In the genomic region with DNA sequence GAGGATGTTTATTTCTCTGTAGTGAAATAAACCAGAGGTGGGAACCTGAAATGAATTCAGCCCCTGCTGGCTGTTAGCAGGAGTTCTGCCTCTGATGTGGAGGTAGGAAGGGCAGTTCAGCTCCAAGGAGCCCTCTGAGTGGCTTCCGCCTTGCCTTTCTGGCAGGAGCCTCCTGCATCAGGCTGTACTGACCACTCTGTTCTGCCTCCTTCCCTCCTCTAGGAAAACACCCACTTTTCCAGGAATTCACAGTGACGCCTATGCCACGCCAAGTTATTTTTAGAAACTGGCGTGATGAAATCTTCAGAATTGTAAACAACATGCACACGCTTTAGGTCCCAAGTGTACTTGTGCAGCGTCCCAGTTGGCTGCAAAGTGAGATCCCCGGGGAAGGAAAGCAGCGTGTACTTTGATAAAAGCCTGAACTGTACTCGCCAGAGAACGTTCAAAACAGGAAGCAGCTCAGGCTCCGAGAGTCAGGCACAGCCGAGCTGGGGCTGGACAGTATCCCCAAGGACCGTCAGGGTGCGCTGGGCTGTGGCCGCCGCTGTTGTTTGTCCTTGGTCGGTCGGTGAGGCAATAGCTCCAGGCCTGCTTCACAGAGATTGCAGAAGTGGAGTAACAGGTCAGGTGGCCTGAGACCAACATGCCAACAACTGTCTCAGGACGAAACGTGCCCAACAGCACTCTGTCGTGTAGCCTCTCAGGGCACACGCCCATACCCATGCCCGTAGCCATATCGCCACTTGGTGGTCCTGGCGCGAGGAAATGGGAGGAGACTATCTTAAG, we compare ENCODE assay signal across 9 mouse cellular contexts. TPM values are rescaled to one million over a fixed set of nuclear protein-coding genes. Genes with fewer than 3 reads are reported as not detected.
DNase-seq lines count a peak whose midpoint lies in the region; ATAC-seq and TF ChIP-seq lines count a peak whose summit lies in the region.
"Had no signal": no experiment of that assay in that cellular context is flagged by ENCODE, and none has a peak within 500 bp of the region (broad histone marks: within the 10 kb centered on the region; RNA-seq: fewer than 3 reads in every experiment).

No protein-coding gene starts in this region.

- peak overlapping the region; percentile 68 for H3K4me2 ChIP-seq in lung, embryonic 14.5 days
- peak overlapping the region; percentile 48 for H3K4me2 ChIP-seq in neural tube, embryonic 14.5 days (ENCODE audit: low read depth, low read length)

- no peaks in the 10 kb centered on the region for H3K9me3 ChIP-seq in lung, embryonic 14.5 days (ENCODE audit: low read depth, low read length)
- H3K9me3 ChIP-seq in neural tube, embryonic 14.5 days (ENCODE audit: control insufficient read depth, low read length): no peaks in the 10 kb centered on the region

- no peaks in the 10 kb centered on the region for H3K79me2 ChIP-seq in heart, adult 2 months (replicated peaks; ENCODE audit: control insufficient read depth, insufficient read depth, low read length)

- DNase-seq in 3134 (ENCODE audit: extremely low read depth, insufficient read length, low spot score) (peak; percentile 72), MN1 (ENCODE audit: low spot score) (peak; percentile 80)
- DNase-seq in embryo, embryonic 9.5 days (ENCODE audit: extremely low spot score): peak; percentile 40
- peak; percentile 87 to 92 for DNase-seq in heart, adult 2 months
- peak; percentile 85 for DNase-seq in kidney, adult 18-20 months
- DNase-seq in lung, embryonic 14.5 days: peak; percentile 83
- peak; percentile 52 for DNase-seq in urinary bladder, postnatal 25 days (ENCODE audit: low spot score)

- H3K36me3 ChIP-seq in heart, adult 2 months (ENCODE audit: control insufficient read depth, insufficient read depth, low read length): no peaks in the 10 kb centered on the region
- no peaks in the 10 kb centered on the region for H3K36me3 ChIP-seq in lung, embryonic 14.5 days (ENCODE audit: insufficient read depth)
- no peaks in the 10 kb centered on the region for H3K36me3 ChIP-seq in neural tube, embryonic 14.5 days (ENCODE audit: control insufficient read depth, insufficient read depth, low read length)

- intact Hi-C loops in heart, adult 2 months (cut with DNase I): no loop called here

- under 1% methylated on average over 26 of the region's 26 CpGs for WGBS in heart, adult 2 months
- 2% methylated on average over 26 of the region's 26 CpGs for WGBS in lung, embryonic 14.5 days
- WGBS in neural tube, embryonic 14.5 days: 5% methylated on average over 26 of the region's 26 CpGs

- peak overlapping the region; percentile 39 for H3K9ac ChIP-seq in heart, adult 2 months (ENCODE audit: low read depth, low read length)
- peak overlapping the region; percentile 36 for H3K9ac ChIP-seq in lung, embryonic 14.5 days
- H3K9ac ChIP-seq in neural tube, embryonic 14.5 days (replicated peaks; ENCODE audit: low read depth, low read length): 0 out of 2 replicates have a peak overlapping the region, but pooled peaks have one; percentile 3

- H3K4me3 ChIP-seq in heart, adult 2 months: peak overlapping the region; percentile 15; the same call in 1 of the 2 replicates
- H3K4me3 ChIP-seq in lung, embryonic 14.5 days (ENCODE audit: low read depth, low read length): peak overlapping the region; percentile 35
- peak overlapping the region; percentile 18 for H3K4me3 ChIP-seq in neural tube, embryonic 14.5 days (ENCODE audit: low read depth, low read length)

- TF ChIP-seq CTCF in heart, adult 2 months (IDR thresholded peaks at IDR 0.05): peak; percentile 66
- TF ChIP-seq CTCF in lung, embryonic 14.5 days (IDR thresholded peaks at IDR 0.05; ENCODE audit: low read depth): peak; percentile 43

- H3K27ac ChIP-seq in heart, adult 2 months: peak overlapping the region; percentile 97
- peak overlapping the region; percentile 84 for H3K27ac ChIP-seq in lung, embryonic 14.5 days (ENCODE audit: low read depth)
- H3K27ac ChIP-seq in neural tube, embryonic 14.5 days (ENCODE audit: low read depth, low read length): no peak overlapping the region

- H3K27me3 ChIP-seq in heart, adult 2 months (ENCODE audit: control insufficient read depth, insufficient read depth, low read length): no peaks in the 10 kb centered on the region
- no peaks in the 10 kb centered on the region for H3K27me3 ChIP-seq in lung, embryonic 14.5 days (ENCODE audit: insufficient read depth, low read length)
- no peaks in the 10 kb centered on the region for H3K27me3 ChIP-seq in neural tube, embryonic 14.5 days (ENCODE audit: control insufficient read depth, insufficient read depth, low read length)

- ATAC-seq in lung, embryonic 14.5 days (ENCODE audit: insufficient read depth): peak; percentile 89
- no peak for ATAC-seq in neural tube, embryonic 14.5 days (ENCODE audit: low read depth)

- TF ChIP-seq EP300 in heart, adult 2 months (IDR thresholded peaks at IDR 0.05; ENCODE audit: insufficient read depth, low read depth, low read length): peak; percentile 97

- TF ChIP-seq POLR2A in heart, adult 2 months (IDR thresholded peaks at IDR 0.05; ENCODE audit: insufficient read depth, low read depth, low read length): no peak; the same call in none of the 2 replicates

- H3K4me1 ChIP-seq in heart, adult 2 months (ENCODE audit: control insufficient read depth, insufficient read depth, low read length): peaks cover 7% of the 10 kb centered on the region
- H3K4me1 ChIP-seq in lung, embryonic 14.5 days (ENCODE audit: insufficient read depth): no peaks in the 10 kb centered on the region
- H3K4me1 ChIP-seq in neural tube, embryonic 14.5 days (ENCODE audit: control insufficient read depth, insufficient read depth, low read length): no peaks in the 10 kb centered on the region

RNA-seq across cellular contexts. Expression of a gene that starts 10.0 kb away (rescaled TPM):
- 100 to 1,000 TPM; 270 to 401 TPM for total RNA-seq in heart, adult 2 months (2021)
- polyA plus RNA-seq in heart, adult 2 months (2012; rRNA removed): 48.7 and 100 TPM in 2 replicates
- polyA plus RNA-seq in lung, embryonic 14.5 days (2014; fragmentation: Nextera tagmentation; extraction: Ambion mirVana): 76.5 and 94.8 TPM in 2 replicates
- polyA plus RNA-seq in neural tube, embryonic 14.5 days (2014; fragmentation: Nextera tagmentation; extraction: Ambion mirVana): 126 and 143 TPM in 2 replicates

RNA-seq across cellular contexts. Expression of a gene that starts 21.2 kb away (rescaled TPM):
- under 1 TPM; 0.13 to 0.14 TPM for total RNA-seq in heart, adult 2 months (2021)
- 0.16 and 0.26 TPM in 2 replicates for polyA plus RNA-seq in heart, adult 2 months (2012; rRNA removed)
- not detected in 2 replicates for polyA plus RNA-seq in lung, embryonic 14.5 days (2014; fragmentation: Nextera tagmentation; extraction: Ambion mirVana)
- polyA plus RNA-seq in neural tube, embryonic 14.5 days (2014; fragmentation: Nextera tagmentation; extraction: Ambion mirVana): 10.1 and 15.0 TPM in 2 replicates
- total RNA-seq: gastrocnemius, postnatal 4 days had no signal
